Mouse (Mus musculus): ENCODE data around the gene Abcc9. TPM values are rescaled to one million over a fixed set of nuclear protein-coding genes. Genes with fewer than 3 reads are reported as not detected.
"Not testable (repeated sequence)": the region's sequence is repeated elsewhere in the genome, so short reads cannot be mapped to it uniquely, and the experiment has no call there.

Gene Abcc9
- polyA plus RNA-seq, 1 experiment = 2.3 TPM

DNA sequence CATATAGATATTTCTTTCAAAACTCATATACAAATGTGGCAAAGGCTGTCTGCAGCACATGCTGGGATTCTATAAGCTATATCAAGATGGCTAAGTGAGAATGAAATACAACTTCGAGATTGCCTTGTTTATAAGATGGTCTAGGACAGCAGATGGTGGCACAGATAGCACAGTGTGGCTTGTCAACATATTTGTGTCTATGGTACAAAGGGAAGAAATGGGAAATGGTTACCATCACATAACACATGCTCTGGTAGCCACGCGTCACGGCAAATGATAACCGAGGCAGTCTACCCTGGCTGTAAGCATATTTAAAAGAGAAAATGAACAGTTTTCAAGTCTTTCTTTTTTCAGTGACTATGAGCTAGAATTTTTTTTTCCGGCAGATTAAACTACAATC lies 32.8 kb downstream of the Abcc9 start:
- TF ChIP-seq CTCF (IDR thresholded peaks at IDR 0.05; ENCODE audit: borderline replicate concordance, insufficient read depth, low read length) = no peak
- TF ChIP-seq POLR2A (IDR thresholded peaks at IDR 0.05; ENCODE audit: low read depth, low read length) = no peak
- no peaks in the 10 kb centered on the region for H3K4me1 ChIP-seq (ENCODE audit: control insufficient read depth, insufficient read depth, low read length)
- no peak overlapping the region for H3K27ac ChIP-seq (ENCODE audit: insufficient read depth, low read length)
- no peak overlapping the region for H3K4me3 ChIP-seq (ENCODE audit: insufficient read depth, low read length)

DNA sequence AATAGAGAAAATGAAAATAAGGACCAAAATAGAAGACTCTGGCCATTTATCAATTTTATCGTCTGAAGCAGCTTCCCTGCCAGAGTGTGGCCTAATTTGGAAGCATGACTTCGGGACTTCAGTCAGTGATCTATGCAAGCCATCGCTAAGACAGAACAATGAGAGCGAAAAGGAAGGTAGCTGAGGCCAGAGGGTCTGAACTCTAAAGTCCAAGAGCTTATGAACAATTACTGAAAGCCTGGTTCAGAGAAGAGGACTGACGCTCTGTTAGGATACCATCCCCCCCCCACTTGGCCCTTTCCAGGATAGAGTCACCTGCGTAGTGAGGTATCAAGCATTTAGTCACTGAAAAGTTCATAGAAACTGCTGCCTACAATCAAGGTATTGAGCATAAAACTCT lies 33.3 kb downstream of the Abcc9 start:
- no peaks in the 10 kb centered on the region for H3K4me1 ChIP-seq (ENCODE audit: control insufficient read depth, insufficient read depth, low read length)
- no peak overlapping the region for H3K4me3 ChIP-seq (ENCODE audit: insufficient read depth, low read length)
- no peak overlapping the region for H3K27ac ChIP-seq (ENCODE audit: insufficient read depth, low read length)
- TF ChIP-seq CTCF (IDR thresholded peaks at IDR 0.05; ENCODE audit: borderline replicate concordance, insufficient read depth, low read length) = no peak
- no peak for TF ChIP-seq POLR2A (IDR thresholded peaks at IDR 0.05; ENCODE audit: low read depth, low read length)

- Histone ChIP-seq H3K27ac (ENCODE audit: insufficient read depth, low read length) (no peak overlapping the region), H3K4me3 (ENCODE audit: insufficient read depth, low read length) (no peak overlapping the region), H3K4me1 (ENCODE audit: control insufficient read depth, insufficient read depth, low read length) (no peaks in the 10 kb centered on the region)
- TF ChIP-seq POLR2A (IDR thresholded peaks at IDR 0.05; ENCODE audit: low read depth, low read length) (no peak), CTCF (IDR thresholded peaks at IDR 0.05; ENCODE audit: borderline replicate concordance, insufficient read depth, low read length) (no peak)
These were observed 33.7 kb downstream of the Abcc9 start for GRCm38 (mm10) chr6:142668419-142668766.

DNA sequence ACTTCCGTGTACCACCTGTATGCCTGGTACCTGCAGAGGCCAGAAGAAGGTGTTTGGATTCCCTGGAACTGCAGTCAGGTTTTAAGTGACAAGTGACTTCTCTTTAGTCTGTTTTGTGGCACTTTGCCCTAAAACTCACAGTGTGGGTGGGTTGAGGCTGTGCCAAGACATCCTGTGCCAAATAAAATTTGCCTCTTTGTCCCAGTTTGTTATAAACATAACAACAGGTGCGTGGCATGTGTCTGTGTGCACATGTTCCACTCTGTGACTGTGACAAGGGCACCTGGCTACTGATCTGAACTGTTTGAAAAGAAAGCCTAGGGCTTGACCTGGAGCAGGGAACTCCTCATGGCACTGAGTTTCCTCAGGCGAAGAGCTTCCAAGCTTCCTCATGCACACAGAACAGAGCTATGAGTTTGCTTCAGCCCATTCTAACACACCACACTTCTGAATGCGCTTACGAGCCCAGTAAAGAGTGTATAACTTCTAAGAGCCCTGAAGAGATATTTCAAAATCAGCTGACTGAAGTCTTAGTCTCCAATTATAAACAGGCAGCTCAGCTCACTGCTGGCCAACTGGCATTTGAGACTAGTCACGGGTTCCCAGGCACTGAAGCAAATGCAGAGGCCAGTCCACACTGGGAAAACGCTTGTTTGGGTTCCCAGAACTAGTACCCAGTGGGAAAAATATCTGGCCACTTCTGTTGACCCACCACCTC lies 34.3 kb downstream of the Abcc9 start:
- no peaks in the 10 kb centered on the region for H3K4me1 ChIP-seq (ENCODE audit: control insufficient read depth, insufficient read depth, low read length)
- TF ChIP-seq POLR2A (IDR thresholded peaks at IDR 0.05; ENCODE audit: low read depth, low read length) (no peak), CTCF (IDR thresholded peaks at IDR 0.05; ENCODE audit: borderline replicate concordance, insufficient read depth, low read length) (no peak)

GRCm38 (mm10) chr6:142662056-142662455 lies 40.1 kb downstream of the Abcc9 start:
- not testable (repeated sequence) for H3K4me3 ChIP-seq (ENCODE audit: insufficient read depth, low read length); H3K27ac ChIP-seq (ENCODE audit: insufficient read depth, low read length); H3K4me1 ChIP-seq (ENCODE audit: control insufficient read depth, insufficient read depth, low read length)

More for the DNA sequence above, 34.3 kb downstream of the Abcc9 start:
- H3K4me3 ChIP-seq (ENCODE audit: insufficient read depth, low read length) = no peak overlapping the region
- no peak overlapping the region for H3K27ac ChIP-seq (ENCODE audit: insufficient read depth, low read length)

DNA sequence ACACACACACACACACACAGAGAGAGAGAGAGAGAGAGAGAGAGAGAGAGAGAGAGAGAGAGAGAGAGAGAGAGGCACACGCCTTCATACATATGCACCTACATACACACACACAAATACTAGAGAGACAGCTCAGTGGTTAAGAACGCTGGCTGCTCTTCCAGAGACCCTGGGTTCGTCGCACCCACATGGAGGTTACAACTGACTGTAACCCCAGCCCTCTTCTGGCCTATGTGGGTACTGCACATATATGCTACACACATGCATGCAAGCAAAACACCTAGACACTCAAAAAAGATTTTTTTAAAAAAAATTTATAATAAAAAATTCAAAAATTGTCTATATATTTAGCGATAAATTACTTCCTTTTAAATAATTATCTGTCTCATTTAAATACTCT lies 43.1 kb downstream of the Abcc9 start:
- Histone ChIP-seq H3K27ac (ENCODE audit: insufficient read depth, low read length) (no peak overlapping the region), H3K4me1 (ENCODE audit: control insufficient read depth, insufficient read depth, low read length) (no peaks in the 10 kb centered on the region), H3K4me3 (ENCODE audit: insufficient read depth, low read length) (no peak overlapping the region)
- no peak for TF ChIP-seq CTCF (IDR thresholded peaks at IDR 0.05; ENCODE audit: borderline replicate concordance, insufficient read depth, low read length)
- no peak for TF ChIP-seq POLR2A (IDR thresholded peaks at IDR 0.05; ENCODE audit: low read depth, low read length)

DNA sequence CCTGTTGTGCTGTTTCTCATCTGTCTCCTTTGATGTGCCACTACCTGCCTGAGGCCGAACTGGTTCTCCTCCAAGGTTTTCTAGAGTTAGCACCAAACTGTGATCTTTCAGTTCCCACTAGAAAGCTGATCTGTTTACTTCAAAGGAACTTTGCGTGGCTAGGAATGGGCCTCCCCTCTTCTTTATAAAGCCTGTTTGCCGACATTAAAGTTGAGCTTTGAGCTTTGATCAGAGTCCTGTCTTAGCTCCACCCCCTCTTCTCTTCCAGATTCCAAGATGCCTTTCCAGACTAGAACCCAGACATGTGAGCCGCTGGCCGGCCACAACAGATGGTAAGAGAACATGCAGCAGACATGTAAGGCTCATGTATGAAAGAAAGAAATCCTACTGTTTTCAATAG lies 47.6 kb downstream of the Abcc9 start:
- Histone ChIP-seq H3K4me1 (ENCODE audit: control insufficient read depth, insufficient read depth, low read length) (no peaks in the 10 kb centered on the region), H3K27ac (ENCODE audit: insufficient read depth, low read length) (no peak overlapping the region), H3K4me3 (ENCODE audit: insufficient read depth, low read length) (no peak overlapping the region)
- no peak for TF ChIP-seq POLR2A (IDR thresholded peaks at IDR 0.05; ENCODE audit: low read depth, low read length)
- no peak for TF ChIP-seq CTCF (IDR thresholded peaks at IDR 0.05; ENCODE audit: borderline replicate concordance, insufficient read depth, low read length)

GRCm38 (mm10) chr6:142652175-142652574 lies 49.9 kb downstream of the Abcc9 start:
- TF ChIP-seq POLR2A (IDR thresholded peaks at IDR 0.05; ENCODE audit: low read depth, low read length) = no peak
- TF ChIP-seq CTCF (IDR thresholded peaks at IDR 0.05; ENCODE audit: borderline replicate concordance, insufficient read depth, low read length) = no peak
- H3K4me1 ChIP-seq (ENCODE audit: control insufficient read depth, insufficient read depth, low read length) = no peaks in the 10 kb centered on the region
- H3K27ac ChIP-seq (ENCODE audit: insufficient read depth, low read length) = no peak overlapping the region
- no peak overlapping the region for H3K4me3 ChIP-seq (ENCODE audit: insufficient read depth, low read length)

DNA sequence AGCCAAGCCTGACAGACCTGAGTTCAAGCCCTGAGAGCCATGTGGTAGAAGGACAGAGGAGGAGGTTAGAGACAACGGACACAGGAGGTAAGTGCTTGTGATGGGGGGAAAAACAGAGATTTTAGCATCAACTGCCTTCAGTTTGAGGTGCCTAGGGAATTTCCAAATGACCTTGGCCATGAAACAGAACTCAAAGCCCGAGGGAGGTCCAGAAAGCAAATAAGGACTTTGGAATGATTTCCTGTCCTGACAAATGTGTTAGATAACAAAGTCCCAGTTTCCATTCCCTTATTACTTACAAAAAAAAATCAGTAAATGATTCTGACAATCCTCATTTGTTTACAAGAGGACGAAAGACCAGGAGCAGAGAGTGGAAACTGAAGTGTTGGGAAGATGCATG lies 52.8 kb downstream of the Abcc9 start:
- TF ChIP-seq POLR2A (IDR thresholded peaks at IDR 0.05; ENCODE audit: low read depth, low read length) = no peak
- TF ChIP-seq CTCF (IDR thresholded peaks at IDR 0.05; ENCODE audit: borderline replicate concordance, insufficient read depth, low read length) = no peak
- H3K27ac ChIP-seq (ENCODE audit: insufficient read depth, low read length) = no peak overlapping the region
- no peaks in the 10 kb centered on the region for H3K4me1 ChIP-seq (ENCODE audit: control insufficient read depth, insufficient read depth, low read length)
- no peak overlapping the region for H3K4me3 ChIP-seq (ENCODE audit: insufficient read depth, low read length)

- no peak overlapping the region for H3K4me3 ChIP-seq (ENCODE audit: insufficient read depth, low read length)
- H3K27ac ChIP-seq (ENCODE audit: insufficient read depth, low read length) = no peak overlapping the region
- H3K4me1 ChIP-seq (ENCODE audit: control insufficient read depth, insufficient read depth, low read length) = no peaks in the 10 kb centered on the region
- TF ChIP-seq POLR2A (IDR thresholded peaks at IDR 0.05; ENCODE audit: low read depth, low read length) (no peak), CTCF (IDR thresholded peaks at IDR 0.05; ENCODE audit: borderline replicate concordance, insufficient read depth, low read length) (no peak)
These were observed 56.6 kb downstream of the Abcc9 start for GRCm38 (mm10) chr6:142645474-142645873.

DNA sequence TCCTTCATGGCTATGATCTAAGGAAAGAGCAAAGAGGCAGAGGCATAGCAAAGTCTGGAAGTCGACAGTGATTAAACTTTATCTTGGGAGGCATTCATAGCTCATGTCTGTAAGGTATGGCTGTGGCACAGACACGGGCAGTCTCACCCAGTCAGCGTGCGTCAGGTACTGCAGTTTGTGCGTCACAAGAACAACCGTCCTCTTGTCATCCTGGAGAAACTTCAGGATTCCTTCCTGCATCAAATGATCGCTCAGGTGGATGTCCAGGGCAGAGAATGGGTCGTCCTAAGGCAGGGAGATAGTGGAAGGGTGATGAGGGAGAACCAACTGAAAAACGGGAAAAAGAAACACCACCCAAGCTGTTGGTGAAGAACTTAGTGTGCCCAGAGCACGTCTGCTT lies 62.8 kb downstream of the Abcc9 start:
- H3K4me1 ChIP-seq (ENCODE audit: control insufficient read depth, insufficient read depth, low read length) = no peaks in the 10 kb centered on the region

More for the DNA sequence above, 62.8 kb downstream of the Abcc9 start:
- no peak overlapping the region for H3K4me3 ChIP-seq (ENCODE audit: insufficient read depth, low read length)
- H3K27ac ChIP-seq (ENCODE audit: insufficient read depth, low read length) = no peak overlapping the region
- TF ChIP-seq CTCF (IDR thresholded peaks at IDR 0.05; ENCODE audit: borderline replicate concordance, insufficient read depth, low read length) (no peak), POLR2A (IDR thresholded peaks at IDR 0.05; ENCODE audit: low read depth, low read length) (no peak)

Data from embryonic fibroblast, embryonic 13.5 days (primary cell).